Mouse (Mus musculus) ES-Bruce4 (cell line): ENCODE data around the gene Scube3. TPM values are rescaled to one million over a fixed set of nuclear protein-coding genes. Genes with fewer than 3 reads are reported as not detected.

Source experiments
- H3K27ac ChIP-seq: 2 replicates; pipeline ENCODE4 v1.5.1; 2012; ENCODE audit warnings: low read length, inconsistent platforms; ENCODE audit not compliant: insufficient read depth
- H3K27me3 ChIP-seq: 2 replicates; pipeline ENCODE4 v1.6.1; 2012; ENCODE audit warnings: mild to moderate bottlenecking, low read length, inconsistent platforms; ENCODE audit not compliant: control insufficient read depth, poor library complexity, insufficient read depth, severe bottlenecking
- H3K36me3 ChIP-seq: 2 replicates; pipeline ENCODE4 v1.6.1; 2012; ENCODE audit warnings: inconsistent platforms, mild to moderate bottlenecking, low read length, moderate library complexity; ENCODE audit not compliant: control insufficient read depth, poor library complexity, insufficient read depth, severe bottlenecking
- H3K4me1 ChIP-seq: one replicate; pipeline ENCODE4 v1.8.1; 2011; ENCODE audit warnings: low read length; ENCODE audit not compliant: control insufficient read depth, insufficient read depth
- H3K4me3 ChIP-seq: 2 replicates; pipeline ENCODE4 v1.5.1; 2011; ENCODE audit warnings: low read depth, mild to moderate bottlenecking, low read length
- H3K9ac ChIP-seq: 2 replicates; pipeline ENCODE4 v1.6.1; 2012; ENCODE audit warnings: low read depth, mild to moderate bottlenecking, inconsistent platforms; ENCODE audit not compliant: poor library complexity, severe bottlenecking
- H3K9me3 ChIP-seq: replicated peaks from 2 replicates; pipeline ENCODE4 v1.6.1; 2012; ENCODE audit warnings: mild to moderate bottlenecking, low read length, inconsistent platforms; ENCODE audit not compliant: control insufficient read depth, poor library complexity, insufficient read depth, severe bottlenecking
- CTCF ChIP-seq: IDR thresholded peaks from one replicate; pipeline ENCODE4 v1.8.1; 2011; ENCODE audit warnings: low read depth, low read length
- EP300 ChIP-seq: IDR thresholded peaks from 2 replicates; pipeline ENCODE4 v1.6.1; 2011; ENCODE audit warnings: low read depth, low read length; ENCODE audit not compliant: insufficient read depth
- POLR2A ChIP-seq: IDR thresholded peaks from one replicate; pipeline ENCODE4 v1.8.1; 2011; ENCODE audit warnings: low read length; ENCODE audit not compliant: insufficient read depth
- polyA plus RNA-seq: library from polyadenylated mRNA; stranded (reverse); fragments of >200 nt; gene quantifications from 2 replicates; pipeline ENCODE4 v1.2.4, GENCODE M21; 2011; ENCODE audit warnings: low read depth; ENCODE audit not compliant: missing spikeins, insufficient read depth, insufficient read length

The Scube3 gene
- polyA plus RNA-seq, 1 experiment = 18.0 TPM

GRCm38 (mm10) chr17:28136266-28136665 is 5.7 kb upstream of the Scube3 start:
- Histone ChIP-seq H3K36me3 (no peaks in the 10 kb centered on the region), H3K9ac (no peak overlapping the region), H3K9me3 (no peaks in the 10 kb centered on the region), H3K4me3 (no peak overlapping the region), H3K27me3 (no peaks in the 10 kb centered on the region), H3K4me1 (peaks cover 11% of the 10 kb centered on the region), H3K27ac (no peak overlapping the region)
- TF ChIP-seq CTCF (no peak), EP300 (no peak), POLR2A (no peak)

GRCm38 (mm10) chr17:28138013-28138412 is 3.9 kb upstream of the Scube3 start:
- Histone ChIP-seq H3K9me3 (no peaks in the 10 kb centered on the region), H3K36me3 (no peaks in the 10 kb centered on the region), H3K9ac (no peak overlapping the region), H3K4me1 (peaks cover 10% of the 10 kb centered on the region), H3K27ac (no peak overlapping the region), H3K27me3 (no peaks in the 10 kb centered on the region), H3K4me3 (no peak overlapping the region)
- TF ChIP-seq EP300 (peak; percentile 65; the same call in 1 of the 2 replicates), CTCF (no peak), POLR2A (no peak)

GRCm38 (mm10) chr17:28138685-28139084 is 3.3 kb upstream of the Scube3 start:
- no peaks in the 10 kb centered on the region for H3K9me3 ChIP-seq
- H3K27me3 ChIP-seq = no peaks in the 10 kb centered on the region
- H3K27ac ChIP-seq = no peak overlapping the region
- no peak overlapping the region for H3K9ac ChIP-seq
- H3K4me3 ChIP-seq = peak overlapping the region; percentile 31; the same call in 1 of the 2 replicates
- no peaks in the 10 kb centered on the region for H3K36me3 ChIP-seq
- TF ChIP-seq CTCF (no peak), POLR2A (no peak), EP300 (0 out of 2 replicates have a peak, but pooled peaks have one; percentile 3)
- H3K4me1 ChIP-seq = peaks cover 10% of the 10 kb centered on the region

GRCm38 (mm10) chr17:28140431-28141204 is 1.3 kb upstream of the Scube3 start:
- no peak overlapping the region for H3K27ac ChIP-seq
- no peaks in the 10 kb centered on the region for H3K36me3 ChIP-seq
- TF ChIP-seq EP300 (no peak; the same call in 1 of the 2 replicates), CTCF (no peak), POLR2A (no peak)
- H3K4me3 ChIP-seq = peak overlapping the region; percentile 30
- H3K4me1 ChIP-seq = peaks cover 13% of the 10 kb centered on the region
- no peaks in the 10 kb centered on the region for H3K27me3 ChIP-seq
- H3K9ac ChIP-seq = peak overlapping the region; percentile 84
- H3K9me3 ChIP-seq = no peaks in the 10 kb centered on the region

- H3K27ac ChIP-seq = no peak overlapping the region
- H3K4me1 ChIP-seq = peaks cover 15% of the 10 kb centered on the region
- H3K27me3 ChIP-seq = no peaks in the 10 kb centered on the region
- no peaks in the 10 kb centered on the region for H3K9me3 ChIP-seq
- TF ChIP-seq POLR2A = no peak
- no peak for TF ChIP-seq CTCF
- TF ChIP-seq EP300 = no peak
- no peaks in the 10 kb centered on the region for H3K36me3 ChIP-seq
- H3K9ac ChIP-seq = peak overlapping the region; percentile 84
- H3K4me3 ChIP-seq = peak overlapping the region; percentile 88
These were observed 713 bp upstream of the Scube3 start for GRCm38 (mm10) chr17:28141205-28141650.
